Mouse (Mus musculus): ENCODE measurements around the gene Pnkd.
"Not testable (repeated sequence)": the region's sequence is repeated elsewhere in the genome, so short reads cannot be mapped to it uniquely, and the experiment has no call there.

The Pnkd gene

GRCm38 (mm10) chr1:74391844-74392441, 107.2 kb downstream of the Pnkd start:
- no peak for TF ChIP-seq CTCF (conservative IDR thresholded peaks at IDR 0.05; ENCODE audit: low read length)
- no peak for TF ChIP-seq NANOG (IDR thresholded peaks at IDR 0.05; ENCODE audit: borderline replicate concordance, low read length)
- TF ChIP-seq POU5F1 (IDR thresholded peaks at IDR 0.05; ENCODE audit: borderline replicate concordance, low read length) = no peak
- Histone ChIP-seq H3K4me3 (replicated peaks; ENCODE audit: low read length) (peak overlapping the region; percentile 89), H3K27me3 (ENCODE audit: insufficient read depth, low read length) (peaks cover 17% of the 10 kb centered on the region), H3K9me3 (ENCODE audit: low read length) (no peaks in the 10 kb centered on the region), H3K36me3 (ENCODE audit: insufficient read depth, low read length) (peaks cover 19% of the 10 kb centered on the region), H3K4me1 (replicated peaks; ENCODE audit: low read depth, low read length) (peaks cover 85% of the 10 kb centered on the region)

DNA sequence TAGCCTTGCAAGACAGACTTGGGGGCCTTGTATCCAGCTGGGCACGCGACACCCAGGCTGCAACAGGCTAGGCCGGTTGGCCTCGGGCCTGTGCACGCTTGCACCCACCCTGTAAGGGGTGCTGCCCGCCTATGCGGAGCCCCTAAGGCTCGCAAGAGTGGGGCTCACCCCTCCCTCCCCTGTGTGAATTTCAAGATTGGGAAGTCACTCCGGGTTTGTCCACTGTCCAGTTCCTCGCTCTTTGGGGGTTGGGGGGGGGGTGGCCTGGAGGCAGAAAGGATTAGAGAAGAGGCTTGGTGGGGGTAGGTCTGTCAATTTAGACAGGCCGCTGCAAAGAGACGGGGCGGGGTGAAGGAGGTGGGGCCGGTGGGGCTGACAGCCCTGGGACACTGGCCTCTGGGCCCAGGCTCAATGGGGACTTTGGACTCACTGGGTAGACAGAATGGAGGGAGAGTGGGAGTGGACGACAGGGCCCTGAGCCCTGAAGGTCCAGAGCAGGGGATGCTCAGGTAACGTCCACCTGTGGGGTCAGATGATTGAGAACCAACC, 107.8 kb downstream of the Pnkd start:
- Histone ChIP-seq H3K36me3 (ENCODE audit: insufficient read depth, low read length) (peaks cover 19% of the 10 kb centered on the region), H3K27me3 (ENCODE audit: insufficient read depth, low read length) (peaks cover 17% of the 10 kb centered on the region), H3K4me1 (replicated peaks; ENCODE audit: low read depth, low read length) (peaks cover 82% of the 10 kb centered on the region), H3K4me3 (replicated peaks; ENCODE audit: low read length) (peak overlapping the region; percentile 89), H3K9me3 (ENCODE audit: low read length) (no peaks in the 10 kb centered on the region)
- TF ChIP-seq CTCF (conservative IDR thresholded peaks at IDR 0.05; ENCODE audit: low read length) (no peak), NANOG (IDR thresholded peaks at IDR 0.05; ENCODE audit: borderline replicate concordance, low read length) (no peak), POU5F1 (IDR thresholded peaks at IDR 0.05; ENCODE audit: borderline replicate concordance, low read length) (no peak)

DNA sequence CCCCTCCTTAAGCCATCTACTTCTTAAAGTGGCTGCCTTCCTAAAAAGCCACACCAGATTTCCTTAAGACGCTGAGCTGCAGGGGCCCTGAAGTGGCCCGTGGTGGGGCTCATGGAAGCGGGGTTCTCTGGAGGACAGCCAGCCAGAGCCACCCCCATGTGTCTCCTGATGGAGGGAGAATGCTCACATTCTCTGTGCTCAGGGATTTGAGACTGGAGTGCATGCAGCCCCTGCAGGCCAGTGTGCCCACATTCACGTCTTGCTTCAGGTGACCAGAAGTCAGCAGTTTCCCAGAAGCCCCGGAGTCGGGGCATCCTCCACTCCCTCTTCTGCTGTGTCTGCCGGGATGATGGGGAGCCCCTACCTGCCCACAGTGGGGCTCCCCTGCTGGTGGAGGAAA, 108.3 kb downstream of the Pnkd start:
- peaks cover 17% of the 10 kb centered on the region for H3K27me3 ChIP-seq (ENCODE audit: insufficient read depth, low read length)
- H3K4me1 ChIP-seq (replicated peaks; ENCODE audit: low read depth, low read length) = peaks cover 82% of the 10 kb centered on the region
- no peaks in the 10 kb centered on the region for H3K9me3 ChIP-seq (ENCODE audit: low read length)
- H3K4me3 ChIP-seq (replicated peaks; ENCODE audit: low read length) = peak overlapping the region; percentile 89
- peaks cover 19% of the 10 kb centered on the region for H3K36me3 ChIP-seq (ENCODE audit: insufficient read depth, low read length)
- TF ChIP-seq POU5F1 (IDR thresholded peaks at IDR 0.05; ENCODE audit: borderline replicate concordance, low read length) = no peak
- no peak for TF ChIP-seq CTCF (conservative IDR thresholded peaks at IDR 0.05; ENCODE audit: low read length)
- TF ChIP-seq NANOG (IDR thresholded peaks at IDR 0.05; ENCODE audit: borderline replicate concordance, low read length) = no peak

DNA sequence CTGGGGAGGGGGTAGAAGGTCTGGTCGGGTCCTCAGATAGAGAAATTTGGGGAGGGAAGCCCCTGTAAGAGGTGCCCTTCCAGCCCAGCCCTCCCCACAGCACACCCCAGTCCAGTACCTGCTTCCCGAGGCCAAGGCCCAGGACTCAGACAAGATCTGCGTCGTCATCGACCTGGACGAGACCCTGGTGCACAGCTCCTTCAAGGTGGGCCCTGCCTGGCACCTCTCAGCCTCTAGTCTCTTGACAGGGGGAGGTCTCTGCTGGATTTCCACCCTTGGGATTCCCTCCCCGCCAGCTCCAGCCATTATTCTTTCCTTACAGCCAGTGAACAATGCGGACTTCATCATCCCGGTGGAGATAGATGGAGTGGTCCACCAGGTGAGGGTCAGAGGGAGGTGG, 109.0 kb downstream of the Pnkd start:
- Histone ChIP-seq H3K4me1 (replicated peaks; ENCODE audit: low read depth, low read length) (peaks cover 79% of the 10 kb centered on the region), H3K9me3 (ENCODE audit: low read length) (no peaks in the 10 kb centered on the region), H3K36me3 (ENCODE audit: insufficient read depth, low read length) (peaks cover 19% of the 10 kb centered on the region), H3K4me3 (replicated peaks; ENCODE audit: low read length) (no peak overlapping the region), H3K27me3 (ENCODE audit: insufficient read depth, low read length) (peaks cover 10% of the 10 kb centered on the region)
- TF ChIP-seq CTCF (conservative IDR thresholded peaks at IDR 0.05; ENCODE audit: low read length) (no peak), NANOG (IDR thresholded peaks at IDR 0.05; ENCODE audit: borderline replicate concordance, low read length) (no peak), POU5F1 (IDR thresholded peaks at IDR 0.05; ENCODE audit: borderline replicate concordance, low read length) (no peak)

- H3K4me1 ChIP-seq (replicated peaks; ENCODE audit: low read depth, low read length) = peaks cover 73% of the 10 kb centered on the region
- H3K27me3 ChIP-seq (ENCODE audit: insufficient read depth, low read length) = peaks cover 6% of the 10 kb centered on the region
- no peaks in the 10 kb centered on the region for H3K9me3 ChIP-seq (ENCODE audit: low read length)
- H3K4me3 ChIP-seq (replicated peaks; ENCODE audit: low read length) = peak overlapping the region; percentile 21
- TF ChIP-seq CTCF (conservative IDR thresholded peaks at IDR 0.05; ENCODE audit: low read length) (no peak), POU5F1 (IDR thresholded peaks at IDR 0.05; ENCODE audit: borderline replicate concordance, low read length) (no peak), NANOG (IDR thresholded peaks at IDR 0.05; ENCODE audit: borderline replicate concordance, low read length) (no peak)
- H3K36me3 ChIP-seq (ENCODE audit: insufficient read depth, low read length) = peaks cover 19% of the 10 kb centered on the region
These were observed 109.6 kb downstream of the Pnkd start for GRCm38 (mm10) chr1:74394311-74394710.

GRCm38 (mm10) chr1:74394858-74395257, 110.1 kb downstream of the Pnkd start:
- peak overlapping the region; percentile 21 for H3K4me3 ChIP-seq (replicated peaks; ENCODE audit: low read length)
- peaks cover 2% of the 10 kb centered on the region; the same call in 1 of the 2 replicates for H3K27me3 ChIP-seq (ENCODE audit: insufficient read depth, low read length)
- H3K9me3 ChIP-seq (ENCODE audit: low read length) = no peaks in the 10 kb centered on the region
- TF ChIP-seq POU5F1 (IDR thresholded peaks at IDR 0.05; ENCODE audit: borderline replicate concordance, low read length) = no peak
- TF ChIP-seq CTCF (conservative IDR thresholded peaks at IDR 0.05; ENCODE audit: low read length) = no peak
- TF ChIP-seq NANOG (IDR thresholded peaks at IDR 0.05; ENCODE audit: borderline replicate concordance, low read length) = no peak
- peaks cover 67% of the 10 kb centered on the region for H3K4me1 ChIP-seq (replicated peaks; ENCODE audit: low read depth, low read length)
- peaks cover 19% of the 10 kb centered on the region for H3K36me3 ChIP-seq (ENCODE audit: insufficient read depth, low read length)

- Histone ChIP-seq H3K36me3 (ENCODE audit: insufficient read depth, low read length) (peaks cover 19% of the 10 kb centered on the region), H3K4me3 (replicated peaks; ENCODE audit: low read length) (no peak overlapping the region; the same call in 1 of the 2 replicates), H3K4me1 (replicated peaks; ENCODE audit: low read depth, low read length) (peaks cover 63% of the 10 kb centered on the region), H3K27me3 (ENCODE audit: insufficient read depth, low read length) (peaks cover 2% of the 10 kb centered on the region; the same call in 1 of the 2 replicates), H3K9me3 (ENCODE audit: low read length) (no peaks in the 10 kb centered on the region)
- TF ChIP-seq POU5F1 (IDR thresholded peaks at IDR 0.05; ENCODE audit: borderline replicate concordance, low read length) (no peak), CTCF (conservative IDR thresholded peaks at IDR 0.05; ENCODE audit: low read length) (no peak), NANOG (IDR thresholded peaks at IDR 0.05; ENCODE audit: borderline replicate concordance, low read length) (no peak)
These were observed 110.6 kb downstream of the Pnkd start for GRCm38 (mm10) chr1:74395290-74395689.

- Histone ChIP-seq H3K36me3 (ENCODE audit: insufficient read depth, low read length) (peaks cover 19% of the 10 kb centered on the region), H3K4me1 (replicated peaks; ENCODE audit: low read depth, low read length) (peaks cover 67% of the 10 kb centered on the region), H3K4me3 (replicated peaks; ENCODE audit: low read length) (peak overlapping the region; percentile 80)
- not testable (repeated sequence) for H3K9me3 ChIP-seq (ENCODE audit: low read length); H3K27me3 ChIP-seq (ENCODE audit: insufficient read depth, low read length)
These were observed 111.9 kb downstream of the Pnkd start for GRCm38 (mm10) chr1:74396456-74397222.

Measured in E14TG2a.4 (cell line).